Mouse (Mus musculus) MEL (cell line): ENCODE measurements around the gene Snap25.

Experiments used
- CTCF ChIP-seq, 3 experiments: IDR thresholded peaks in 2 of 3; conservative IDR thresholded peaks in 1 of 3; 2 replicates each; pipeline ENCODE4 v1.5.1; 2011 to 2012; ENCODE audit warnings: low read length in 3 of 3, low read depth in 2 of 3, mild to moderate bottlenecking in 2 of 3, improper control_type of control experiment in 1 of 3, inconsistent platforms in 1 of 3, mixed read lengths in 1 of 3, moderate library complexity in 1 of 3; ENCODE audit not compliant: control insufficient read depth in 1 of 3, insufficient read depth in 1 of 3, poor library complexity in 1 of 3, severe bottlenecking in 1 of 3
- MYC ChIP-seq: IDR thresholded peaks from 2 replicates; pipeline ENCODE4 v1.6.1; 2011; ENCODE audit warnings: low read depth, mild to moderate bottlenecking, low read length, improper control_type of control experiment, moderate library complexity
- NELFE ChIP-seq: IDR thresholded peaks from 2 replicates; pipeline ENCODE4 v1.6.1; 2011; ENCODE audit warnings: low read depth, low read length, improper control_type of control experiment
- NRF1 ChIP-seq: IDR thresholded peaks from 2 replicates; pipeline ENCODE4 v1.6.1; 2014; ENCODE audit warnings: low read depth, mild to moderate bottlenecking, inconsistent platforms, low read length, improper control_type of control experiment, moderate library complexity; ENCODE audit not compliant: poor library complexity, insufficient read depth, severe bottlenecking
- POLR2A ChIP-seq, 2 experiments: IDR thresholded peaks; 2 replicates each; pipeline ENCODE4 v1.6.1; 2011 to 2012; ENCODE audit warnings: low read length in 2 of 2, mild to moderate bottlenecking in 2 of 2, control low read depth in 1 of 2, improper control_type of control experiment in 1 of 2, low read depth in 1 of 2, moderate library complexity in 1 of 2; ENCODE audit not compliant: control insufficient read depth in 1 of 2, insufficient read depth in 1 of 2, poor library complexity in 1 of 2

DNA sequence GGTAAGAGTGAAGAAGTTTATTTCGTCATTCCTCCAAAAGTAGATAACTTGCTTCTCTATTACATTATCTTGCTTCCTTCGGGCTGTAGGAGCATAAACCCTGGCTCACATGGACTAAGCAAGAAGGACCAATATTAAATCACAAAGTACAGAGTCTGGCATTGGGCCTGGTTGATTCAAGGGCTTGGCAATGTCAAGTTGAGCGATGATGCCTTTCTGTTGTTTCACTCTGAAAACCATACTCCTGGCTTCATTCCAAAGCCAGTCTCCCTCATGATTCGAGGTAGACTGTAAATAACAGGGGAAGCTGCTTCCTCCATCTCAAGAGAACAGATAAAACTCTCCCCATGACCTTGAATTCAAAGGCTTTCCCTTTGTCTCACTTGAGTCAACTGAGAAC is 23.8 kb upstream of the Snap25 start:
- TF ChIP-seq POLR2A (IDR thresholded peaks at IDR 0.05; ENCODE audit: control insufficient read depth in 1 of 2, insufficient read depth in 1 of 2, low read depth in 1 of 2, low read length in 2 of 2, poor library complexity in 1 of 2) (no peak), NELFE (no peak), CTCF (IDR thresholded peaks at IDR 0.05 in 2 of 3, conservative IDR thresholded peaks at IDR 0.05 in 1 of 3; ENCODE audit: control insufficient read depth in 1 of 3, insufficient read depth in 1 of 3, low read depth in 2 of 3, low read length in 3 of 3, poor library complexity in 1 of 3, severe bottlenecking in 1 of 3) (no peak), MYC (no peak), NRF1 (no peak)
